Mouse (Mus musculus): ENCODE measurements around the gene Madcam1. TPM values are rescaled to one million over a fixed set of nuclear protein-coding genes. Genes with fewer than 3 reads are reported as not detected.

Gene Madcam1
- not detected in 2 replicates for polyA plus RNA-seq (2012)

DNA sequence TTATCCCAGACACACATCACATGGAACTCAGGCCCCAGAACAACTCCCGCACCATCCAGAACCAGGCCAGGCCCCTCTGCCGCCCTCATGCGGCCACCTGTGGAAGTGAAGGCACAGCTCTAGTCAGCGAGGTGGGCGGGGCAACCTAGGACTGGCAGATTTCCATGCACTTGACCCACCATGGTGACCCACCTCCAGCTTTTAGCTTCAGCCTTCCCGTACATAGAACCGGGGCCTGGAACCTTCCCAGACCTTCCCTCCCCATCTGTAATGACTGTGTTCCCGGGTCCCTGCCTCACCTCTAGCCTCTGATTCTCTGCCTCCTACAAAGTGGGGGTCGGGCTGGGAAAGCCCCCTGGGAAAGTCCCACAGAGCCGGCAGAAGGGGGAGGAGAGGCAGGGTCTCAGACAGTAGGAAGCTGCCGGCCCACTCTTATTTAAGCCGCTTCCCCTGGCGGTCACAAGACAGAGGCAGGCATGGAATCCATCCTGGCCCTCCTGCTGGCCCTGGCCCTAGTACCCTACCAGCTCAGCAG, at the start of gene Madcam1:
Gene Madcam1 (plus strand): TSS at position 429 of the 535 bp plus-strand sequence.
- no peak for TF ChIP-seq GATA1 (IDR thresholded peaks at IDR 0.05; ENCODE audit: low read length)

DNA sequence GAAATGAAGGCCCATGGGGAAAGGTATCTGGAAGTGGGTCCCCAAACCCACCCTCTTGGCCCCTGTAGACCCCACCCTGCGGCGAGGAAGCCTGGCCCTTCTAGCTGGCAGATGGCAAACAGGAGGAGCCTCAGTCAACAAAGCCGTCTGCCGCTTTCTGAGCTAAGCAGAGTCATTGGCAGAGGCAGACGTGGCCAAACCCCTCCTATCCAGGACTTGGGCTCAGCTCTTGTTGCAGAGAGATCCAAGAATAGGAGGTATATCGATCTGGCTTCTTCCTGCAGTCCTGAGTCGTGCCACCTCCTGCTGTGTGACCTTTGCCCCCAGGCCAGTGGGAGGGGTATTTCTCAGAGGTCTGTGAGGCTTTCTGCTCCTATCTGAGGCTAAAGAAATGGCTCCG, 48.5 kb upstream of the Madcam1 start:
- TF ChIP-seq GATA1 (IDR thresholded peaks at IDR 0.05; ENCODE audit: low read length), result no peak

- no peak for TF ChIP-seq GATA1 (IDR thresholded peaks at IDR 0.05; ENCODE audit: low read length)
Measured at GRCm38 (mm10) chr10:79616376-79616775, 48.0 kb upstream of the Madcam1 start.

DNA sequence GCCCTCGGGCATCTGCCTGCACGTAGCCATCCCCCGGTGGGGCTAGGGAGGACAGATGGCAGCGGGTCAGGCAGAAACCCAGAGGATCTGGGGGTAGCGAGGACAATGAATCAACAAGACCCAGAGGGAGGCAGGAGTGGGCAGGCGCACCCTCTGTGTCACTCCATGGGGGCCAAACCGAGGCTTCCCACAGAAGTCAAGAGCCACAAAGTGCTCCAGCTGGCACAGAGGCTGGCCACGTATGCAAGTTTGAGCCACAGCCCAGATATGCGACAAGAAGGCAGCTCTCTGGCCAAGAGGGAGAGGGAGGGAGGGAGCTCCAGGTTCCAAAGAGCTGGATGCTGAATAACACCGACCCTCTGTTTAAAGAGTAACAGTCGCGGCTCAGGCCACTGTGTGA, 40.4 kb upstream of the Madcam1 start:
- no peak for TF ChIP-seq GATA1 (IDR thresholded peaks at IDR 0.05; ENCODE audit: low read length)

DNA sequence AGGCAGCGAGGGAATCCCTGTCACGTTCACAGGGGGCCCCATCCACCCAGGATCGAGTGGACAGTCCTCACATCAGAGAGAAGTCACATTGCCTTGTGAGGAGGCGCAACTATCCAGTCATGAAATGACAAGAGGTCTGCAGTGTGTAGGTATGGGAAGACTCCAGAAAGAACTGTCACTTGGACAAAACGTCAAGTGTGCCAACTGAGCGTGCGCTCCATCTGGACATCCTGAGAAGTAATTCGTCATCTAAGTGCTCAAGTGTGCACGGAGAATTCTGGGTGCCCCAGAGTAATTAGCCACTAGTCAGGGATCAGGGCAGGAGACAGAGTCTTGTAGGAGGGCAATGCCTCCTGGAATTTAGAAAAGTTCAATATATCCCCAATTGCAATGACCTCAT, 39.0 kb upstream of the Madcam1 start:
- no peak for TF ChIP-seq GATA1 (IDR thresholded peaks at IDR 0.05; ENCODE audit: low read length)

DNA sequence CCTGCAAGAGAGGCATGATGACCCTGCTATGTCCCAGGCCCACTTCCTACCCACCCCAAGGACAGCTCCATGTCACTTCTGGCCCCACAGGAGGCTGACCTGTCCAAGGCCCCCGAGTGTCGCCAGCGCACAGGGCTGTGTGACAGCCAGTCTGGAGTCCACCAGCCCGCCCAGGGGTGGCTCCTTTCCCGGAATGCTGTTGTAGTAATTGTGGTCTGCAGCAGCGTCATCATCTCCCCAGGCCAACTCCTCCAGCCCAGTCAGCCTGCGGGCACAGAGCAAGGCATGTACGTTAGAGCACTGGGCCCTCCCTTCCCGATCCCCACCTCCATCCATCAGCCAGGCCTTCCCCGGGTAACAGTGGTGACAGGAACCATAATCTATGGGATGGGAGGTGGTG, 38.2 kb upstream of the Madcam1 start:
- TF ChIP-seq GATA1 (IDR thresholded peaks at IDR 0.05; ENCODE audit: low read length), result no peak

DNA sequence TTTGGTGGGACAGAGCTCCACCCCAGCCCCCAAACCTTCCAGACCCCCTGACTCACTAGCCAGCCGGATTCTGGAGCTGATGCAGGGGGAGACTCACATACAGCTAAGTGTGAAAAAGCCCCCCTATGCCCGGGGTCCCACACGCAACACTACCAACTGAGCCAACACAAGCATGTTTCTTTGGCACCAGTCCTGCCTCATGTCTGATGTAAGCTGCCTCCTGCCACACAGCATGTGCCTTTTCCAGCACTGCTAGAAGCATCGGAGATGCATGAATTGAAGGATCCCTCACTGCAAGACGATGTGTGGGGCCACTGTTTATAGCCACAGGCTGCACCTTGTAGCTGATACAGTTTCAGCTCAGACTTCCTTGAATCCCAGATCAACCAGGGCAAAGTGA, 36.0 kb upstream of the Madcam1 start:
- no peak for TF ChIP-seq GATA1 (IDR thresholded peaks at IDR 0.05; ENCODE audit: low read length)

DNA sequence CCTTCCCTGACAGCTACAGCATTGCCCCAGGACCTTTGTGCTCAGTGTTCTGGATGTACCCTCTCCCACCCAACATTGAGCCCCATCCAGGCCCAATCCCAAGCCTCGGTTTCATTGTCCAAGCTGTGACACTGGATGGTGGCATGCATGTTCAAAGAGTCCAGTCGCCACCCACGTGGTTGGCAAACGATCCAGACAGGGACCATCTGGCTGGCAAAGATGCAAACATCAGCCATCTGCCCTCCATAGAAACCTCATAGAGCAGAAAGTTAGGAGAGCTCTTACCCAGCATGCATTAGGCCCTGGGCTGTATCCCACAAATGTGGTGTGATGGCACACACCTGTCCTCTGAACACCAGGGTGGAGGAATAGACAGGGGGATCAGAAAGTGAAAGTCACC, 32.9 kb upstream of the Madcam1 start:
- no peak for TF ChIP-seq GATA1 (IDR thresholded peaks at IDR 0.05; ENCODE audit: low read length)

GRCm38 (mm10) chr10:79633006-79633777, 31.2 kb upstream of the Madcam1 start:
- TF ChIP-seq GATA1 (IDR thresholded peaks at IDR 0.05; ENCODE audit: low read length), result no peak

DNA sequence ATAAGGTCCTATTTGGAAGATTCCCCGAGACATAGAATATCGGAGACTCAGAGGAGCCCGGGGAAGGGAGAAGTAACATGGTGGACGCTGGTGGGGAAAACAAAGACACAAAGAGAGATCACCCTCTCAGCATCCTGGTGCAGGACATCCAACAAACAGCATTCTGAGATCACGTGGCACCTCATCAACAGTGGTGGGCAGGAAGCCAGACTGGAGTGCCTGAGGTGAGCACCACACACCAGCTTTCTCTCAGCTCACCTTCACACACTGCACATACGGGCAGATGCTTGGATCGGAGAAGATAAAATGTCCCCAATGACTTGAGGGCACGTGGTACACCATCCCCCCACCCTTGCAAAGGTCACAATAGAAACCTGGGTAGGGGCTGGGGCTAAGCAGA, 28.1 kb upstream of the Madcam1 start:
- no peak for TF ChIP-seq GATA1 (IDR thresholded peaks at IDR 0.05; ENCODE audit: low read length)

DNA sequence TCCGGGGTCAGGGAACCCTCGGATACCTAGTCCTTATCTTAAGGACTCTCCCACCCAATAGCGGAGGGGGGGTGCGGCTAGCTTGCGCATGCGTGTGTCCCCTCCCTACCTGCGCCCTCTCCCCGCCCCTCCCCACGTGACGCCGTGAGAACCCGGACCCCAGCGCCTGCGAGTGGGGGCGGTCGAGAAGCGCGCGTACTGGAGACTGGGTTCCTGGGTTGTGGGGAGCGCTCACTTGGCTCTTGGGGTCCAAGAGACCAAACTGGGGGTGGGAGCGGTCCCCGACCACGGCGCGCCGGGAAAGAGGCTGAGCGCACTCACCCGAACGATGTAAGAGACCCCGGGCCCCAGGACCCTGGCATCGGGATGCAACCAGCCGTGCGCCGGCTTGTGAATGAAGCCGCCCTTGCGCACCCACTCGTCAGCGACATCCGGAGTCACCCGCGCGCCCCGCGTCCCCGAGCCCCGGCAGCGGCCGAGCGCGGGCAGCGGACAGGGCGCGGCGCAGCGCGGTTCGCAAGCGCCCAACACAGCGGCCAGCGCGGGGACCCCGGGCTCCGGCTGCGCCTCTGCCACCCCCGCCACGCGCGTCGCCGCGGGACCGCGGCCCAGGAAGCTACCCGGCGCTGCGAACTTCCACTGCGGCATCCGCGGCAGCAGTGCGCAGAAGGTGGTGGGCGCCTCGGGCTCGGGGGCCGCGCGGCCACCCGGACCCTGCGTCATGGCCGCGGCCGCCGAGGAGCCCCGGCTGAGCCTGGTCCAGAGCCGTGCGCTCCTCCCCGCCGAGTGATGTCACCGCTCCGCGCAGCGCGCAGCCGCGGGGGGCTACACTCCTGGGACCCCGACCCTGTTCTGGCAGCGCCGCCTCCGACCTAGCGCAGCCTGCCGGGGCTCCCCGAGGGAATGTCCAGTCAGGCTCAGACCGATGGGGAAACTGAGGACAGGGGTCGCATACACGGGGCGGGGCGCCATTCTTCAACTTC, 26.9 kb upstream of the Madcam1 start, which contains the start of gene Shc2:
Gene Shc2 (minus strand): TSS at position 791 of the 983 bp plus-strand sequence.
- TF ChIP-seq GATA1 (IDR thresholded peaks at IDR 0.05; ENCODE audit: low read length), result no peak

- TF ChIP-seq GATA1 (IDR thresholded peaks at IDR 0.05; ENCODE audit: low read length), result no peak
Measured at GRCm38 (mm10) chr10:79638486-79639204, 25.7 kb upstream of the Madcam1 start.

DNA sequence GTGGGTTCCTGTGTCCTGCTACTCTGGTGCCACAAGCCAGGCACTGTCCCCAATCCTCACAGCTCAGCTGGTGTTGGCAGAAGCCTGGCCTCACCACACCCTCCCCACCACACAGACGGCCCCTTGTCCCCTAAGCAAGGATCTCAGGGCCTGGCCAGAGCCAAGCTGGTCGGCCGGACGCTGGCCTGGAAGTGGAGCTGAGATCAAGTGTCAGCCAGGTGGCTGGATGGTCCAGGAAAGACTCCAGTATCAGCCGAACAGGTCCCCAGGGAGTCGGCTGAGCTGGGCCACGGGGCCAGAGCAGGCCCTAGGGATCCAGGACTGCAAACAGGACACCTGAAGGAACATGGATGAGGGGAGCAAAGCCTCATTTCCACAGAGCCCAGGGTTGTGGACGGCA, 18.6 kb upstream of the Madcam1 start, which contains the start of gene Odf3l2:
Gene Odf3l2 (minus strand): TSS at position 28 of the 400 bp plus-strand sequence.
- TF ChIP-seq GATA1 (IDR thresholded peaks at IDR 0.05; ENCODE audit: low read length), result no peak

DNA sequence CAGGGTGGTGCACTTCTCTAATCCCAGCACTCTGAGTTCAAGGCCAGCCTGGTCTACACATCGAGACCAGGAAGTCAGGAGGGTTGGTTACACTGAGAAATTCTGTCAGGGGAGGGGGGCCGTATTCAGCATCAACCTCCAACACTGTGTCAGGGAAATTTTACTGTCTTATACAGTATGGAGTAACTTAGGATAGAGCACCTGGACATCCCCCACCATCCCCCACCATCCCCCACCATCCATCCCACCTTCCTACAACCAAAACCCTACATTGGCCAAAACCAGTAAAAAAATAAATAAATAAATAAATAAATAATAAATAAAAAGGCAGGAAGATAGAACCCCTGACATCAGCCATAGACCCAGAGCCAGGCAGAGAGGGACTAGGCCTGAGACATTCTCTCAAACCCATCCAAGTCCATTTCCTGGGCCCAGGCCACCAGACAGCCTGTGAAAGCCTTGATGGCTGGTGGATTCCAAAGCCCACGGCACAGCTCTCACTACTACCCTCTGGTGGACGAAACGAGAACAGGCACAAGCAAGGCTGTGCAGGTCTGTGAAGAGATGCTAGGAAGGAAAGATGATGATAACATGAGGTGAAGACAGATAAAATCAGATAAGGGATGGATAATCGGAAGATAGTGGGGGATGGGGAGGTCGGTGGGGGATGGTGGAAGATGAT, 15.1 kb upstream of the Madcam1 start:
- TF ChIP-seq GATA1 (IDR thresholded peaks at IDR 0.05; ENCODE audit: low read length), result no peak

- no peak for TF ChIP-seq GATA1 (IDR thresholded peaks at IDR 0.05; ENCODE audit: low read length)
Measured at GRCm38 (mm10) chr10:79652789-79653188, 11.6 kb upstream of the Madcam1 start.

Data from G1E-ER4 (cell line).